Mouse (Mus musculus): ENCODE measurements around the gene Sh3pxd2a. TPM values are rescaled to one million over a fixed set of nuclear protein-coding genes. Genes with fewer than 3 reads are reported as not detected.
A peak's percentile ranks its signal among the peaks of the same experiment; 100 is the strongest.

The Sh3pxd2a gene
- total RNA-seq, 2 experiments from 2014 or later: 37.8 to 46.3 TPM

DNA sequence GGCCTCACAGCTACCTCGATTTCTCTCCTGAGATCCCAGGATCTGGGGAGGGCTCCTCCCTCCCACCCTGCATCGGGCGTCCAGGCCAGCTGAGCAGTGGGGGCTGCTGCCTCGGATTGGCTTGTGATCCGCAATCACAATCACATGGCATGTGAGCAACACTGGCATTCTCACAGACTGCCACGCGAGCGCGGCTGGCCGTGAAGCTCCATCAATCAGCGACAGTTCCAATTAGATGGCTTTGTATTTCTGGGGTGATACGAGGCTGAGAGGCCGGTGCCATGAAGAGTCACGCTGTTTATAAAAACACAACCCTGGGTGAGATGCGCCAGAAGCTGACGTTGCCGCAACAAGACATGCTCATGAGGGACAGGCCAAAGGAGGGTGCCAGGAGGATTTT is 129.5 kb downstream of the Sh3pxd2a start:
- no peak for DNase-seq

- DNase-seq: peak; percentile 65
Observed at GRCm38 (mm10) chr19:47330743-47331227, 133.4 kb downstream of the Sh3pxd2a start.

DNA sequence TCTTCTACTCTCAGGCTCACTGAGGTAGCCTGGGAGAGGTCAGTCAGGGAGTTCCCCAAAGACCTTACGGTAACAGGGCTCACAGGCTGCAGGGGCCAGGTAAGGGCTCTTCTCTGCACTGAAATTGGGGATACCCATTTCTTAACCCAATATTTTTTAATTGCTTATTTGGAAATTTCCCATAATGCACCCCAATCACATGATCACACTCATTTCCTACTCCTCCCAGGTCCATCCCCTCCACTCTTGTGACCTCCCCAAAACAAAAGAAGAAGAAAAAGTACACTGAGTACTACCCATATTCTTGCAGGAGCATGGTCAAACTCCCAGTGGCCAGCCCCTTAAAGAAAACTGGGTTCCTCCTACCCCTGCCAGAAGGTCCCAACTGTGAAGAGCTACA is 135.1 kb downstream of the Sh3pxd2a start:
- no peak for DNase-seq

- DNase-seq: no peak
Observed at GRCm38 (mm10) chr19:47327896-47328882, 136.0 kb downstream of the Sh3pxd2a start.

DNA sequence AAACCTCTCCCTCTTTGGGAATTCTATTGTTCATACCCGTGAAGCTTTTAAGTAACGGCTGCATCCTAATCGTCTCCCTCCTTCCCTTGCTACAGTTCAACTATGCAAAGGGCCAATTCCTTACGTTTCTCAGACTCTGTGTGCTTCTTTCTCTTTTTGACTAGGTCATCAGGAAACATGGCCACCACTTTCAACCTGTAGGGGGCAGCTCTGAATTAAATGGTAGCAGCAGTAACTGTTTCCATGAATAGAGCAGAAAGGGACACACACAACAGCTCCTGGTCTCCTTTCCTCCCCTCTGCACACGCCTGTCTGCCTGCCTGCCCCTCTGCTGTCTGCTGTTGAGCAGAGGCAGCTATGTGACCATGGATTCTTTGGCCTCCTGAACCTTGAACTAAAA is 138.3 kb downstream of the Sh3pxd2a start:
- DNase-seq: peak; percentile 8

GRCm38 (mm10) chr19:47323096-47323849 is 140.9 kb downstream of the Sh3pxd2a start:
- DNase-seq: peak; percentile 35

- DNase-seq: peak; percentile 66
Observed at GRCm38 (mm10) chr19:47320331-47320668, 143.9 kb downstream of the Sh3pxd2a start.

- no peak for DNase-seq
Observed at GRCm38 (mm10) chr19:47319521-47320330, 144.5 kb downstream of the Sh3pxd2a start.

GRCm38 (mm10) chr19:47319061-47319460 is 145.1 kb downstream of the Sh3pxd2a start:
- no peak for DNase-seq

GRCm38 (mm10) chr19:47317063-47317938 is 146.9 kb downstream of the Sh3pxd2a start:
- DNase-seq: peak; percentile 56

GRCm38 (mm10) chr19:47316288-47317062 is 147.7 kb downstream of the Sh3pxd2a start:
- no peak for DNase-seq

DNA sequence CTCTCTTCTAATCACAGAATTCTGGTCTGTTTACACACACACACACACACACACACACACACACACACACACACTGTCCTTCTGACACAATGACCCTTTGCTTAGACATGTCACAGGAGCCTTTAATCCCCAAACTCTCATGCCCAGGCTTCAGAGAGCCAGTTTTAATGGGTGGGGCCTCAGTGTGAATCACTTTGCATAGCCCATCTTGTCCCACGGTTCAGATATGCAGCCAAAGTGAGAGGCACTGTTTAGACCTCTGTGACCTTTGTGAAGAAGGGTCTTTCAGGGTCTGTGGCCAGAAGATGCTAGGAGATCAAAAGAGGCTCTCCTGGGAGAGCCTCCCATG is 148.3 kb downstream of the Sh3pxd2a start:
- DNase-seq: no peak

GRCm38 (mm10) chr19:47315091-47315916 is 148.9 kb downstream of the Sh3pxd2a start:
- no peak for DNase-seq

DNA sequence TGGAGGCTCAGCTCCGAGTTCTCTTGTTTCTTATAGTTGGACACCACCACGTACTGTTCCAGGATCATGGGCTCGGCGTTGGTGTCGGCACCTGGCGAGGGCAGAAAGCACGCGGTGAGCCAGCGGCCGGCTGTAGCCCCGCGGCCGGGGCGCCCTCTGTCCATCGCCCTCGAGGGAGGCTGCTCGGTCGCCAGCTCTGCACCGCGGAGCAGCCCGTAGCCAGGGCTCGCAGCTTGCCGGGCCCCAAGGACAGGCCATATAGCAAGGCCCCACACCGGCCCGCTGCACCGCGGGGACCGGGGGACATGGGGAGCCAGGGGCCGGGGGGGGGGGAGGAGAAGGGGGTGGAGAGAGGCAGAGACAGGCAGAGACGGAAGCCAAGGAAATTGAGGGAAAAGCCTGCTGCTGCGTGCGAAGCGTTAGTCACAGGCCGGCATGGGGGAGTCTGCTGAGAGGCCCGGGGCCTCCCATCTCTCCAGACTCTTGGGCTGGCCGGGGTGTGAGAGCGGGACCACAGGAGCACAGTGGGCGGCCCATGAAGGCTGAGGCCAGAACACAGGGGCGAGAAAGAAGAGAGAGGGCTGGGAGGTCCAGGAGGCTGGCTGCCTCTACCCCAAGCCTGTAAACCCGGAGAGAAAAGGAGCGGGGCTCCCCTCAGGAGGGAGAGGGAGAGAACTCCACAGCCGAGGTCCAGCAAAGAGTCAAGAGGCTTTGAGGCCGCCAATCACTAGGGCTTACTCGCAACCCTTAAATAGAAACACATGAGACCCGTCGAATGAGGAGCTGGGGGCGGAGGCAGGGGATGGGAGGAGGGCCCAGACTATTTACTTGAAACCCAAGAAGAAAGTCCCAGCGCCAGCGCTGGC is 149.9 kb downstream of the Sh3pxd2a start:
- peak; percentile 87 for DNase-seq

- no peak for DNase-seq
Observed at GRCm38 (mm10) chr19:47313387-47314075, 150.7 kb downstream of the Sh3pxd2a start.

GRCm38 (mm10) chr19:47311162-47311561 is 153.0 kb downstream of the Sh3pxd2a start:
- no peak for DNase-seq

GRCm38 (mm10) chr19:47309824-47310223 is 154.4 kb downstream of the Sh3pxd2a start:
- DNase-seq: no peak

- no peak for DNase-seq
Observed at GRCm38 (mm10) chr19:47306917-47307315, 157.3 kb downstream of the Sh3pxd2a start.

Measured in gastrocnemius, postnatal 25 days (tissue).